ENCODE assay signal across 16 mouse cellular contexts in the genomic region with DNA sequence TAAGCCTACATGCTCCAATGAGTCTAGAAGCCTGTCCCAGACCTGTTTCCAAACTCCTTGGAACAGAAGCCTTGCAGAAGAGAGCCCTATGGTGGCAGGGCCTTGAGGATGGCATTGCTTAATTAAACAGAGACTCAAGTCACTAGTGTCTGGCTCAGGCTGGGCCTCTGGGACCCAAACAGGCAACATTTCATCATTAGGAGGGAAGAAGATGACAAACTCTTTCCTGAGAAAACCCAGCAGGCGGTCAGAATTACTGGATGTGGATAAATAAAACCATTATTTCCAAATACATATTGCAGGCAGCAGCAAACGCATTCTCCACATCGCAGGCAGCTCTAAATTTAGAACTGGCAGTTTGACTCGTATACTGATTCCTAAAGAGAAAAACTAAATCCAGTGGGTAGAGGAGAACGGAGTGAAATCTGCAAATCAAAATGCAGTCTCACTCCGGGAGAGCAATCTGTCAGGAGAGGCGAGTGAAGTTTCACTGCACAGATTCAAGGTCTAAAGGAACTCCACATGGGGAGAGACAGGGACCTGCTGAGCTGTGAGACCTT.
DNase-seq lines count a peak whose midpoint lies in the region; ATAC-seq lines count a peak whose summit lies in the region.
"Had no signal": no experiment of that assay in that cellular context is flagged by ENCODE, and none has a peak within 500 bp of the region (broad histone marks: within the 10 kb centered on the region; RNA-seq: fewer than 3 reads in every experiment).

No protein-coding gene starts in this region.

- no peak overlapping the region for H3K4me3 ChIP-seq in heart, embryonic 13.5 days
- H3K4me3 ChIP-seq in heart, embryonic 11.5 days (ENCODE audit: low read depth, low read length) = no peak overlapping the region
- no peak overlapping the region for H3K4me3 ChIP-seq in midbrain, embryonic 14.5 days (replicated peaks; ENCODE audit: low read depth, low read length)
- no peak overlapping the region for H3K4me3 ChIP-seq in midbrain, embryonic 11.5 days (ENCODE audit: low read depth, low read length)
- H3K4me3 ChIP-seq: embryonic facial prominence, embryonic 10.5 days; erythroblast, embryonic 14.5 days; liver, embryonic 13.5 days had no signal

- H3K9ac ChIP-seq in heart, embryonic 13.5 days = peak overlapping the region; percentile 33; the same call in 1 of the 2 replicates
- H3K9ac ChIP-seq in heart, embryonic 11.5 days (ENCODE audit: low read depth, low read length) = no peak overlapping the region
- H3K9ac ChIP-seq in midbrain, embryonic 14.5 days (replicated peaks; ENCODE audit: low read length) = no peak overlapping the region
- H3K9ac ChIP-seq in midbrain, embryonic 11.5 days (ENCODE audit: low read length) = no peak overlapping the region
- H3K9ac ChIP-seq: hindbrain, embryonic 14.5 days; liver, embryonic 13.5 days had no signal

- no peak overlapping the region for H3K27ac ChIP-seq in heart, embryonic 13.5 days (replicated peaks)
- H3K27ac ChIP-seq in heart, embryonic 11.5 days (ENCODE audit: low read depth, low read length) = no peak overlapping the region
- H3K27ac ChIP-seq in midbrain, embryonic 14.5 days (replicated peaks; ENCODE audit: low read depth, low read length) = 0 out of 2 replicates have a peak overlapping the region, but pooled peaks have one; percentile 32
- H3K27ac ChIP-seq in midbrain, embryonic 11.5 days (ENCODE audit: low read depth, low read length) = no peak overlapping the region
- H3K27ac ChIP-seq: embryonic facial prominence, embryonic 10.5 days; hindbrain, embryonic 14.5 days; liver, embryonic 13.5 days had no signal

- no peaks in the 10 kb centered on the region for H3K36me3 ChIP-seq in heart, embryonic 13.5 days
- no peaks in the 10 kb centered on the region for H3K36me3 ChIP-seq in heart, embryonic 11.5 days (ENCODE audit: control insufficient read depth, insufficient read depth, low read length)
- no peaks in the 10 kb centered on the region for H3K36me3 ChIP-seq in midbrain, embryonic 14.5 days (ENCODE audit: control insufficient read depth, insufficient read depth, low read length)
- H3K36me3 ChIP-seq in midbrain, embryonic 11.5 days (ENCODE audit: control insufficient read depth, insufficient read depth, low read length) = no peaks in the 10 kb centered on the region
- H3K36me3 ChIP-seq: embryonic facial prominence, embryonic 10.5 days; liver, embryonic 13.5 days had no signal

- no peaks in the 10 kb centered on the region for H3K27me3 ChIP-seq in heart, embryonic 13.5 days (replicated peaks)
- no peaks in the 10 kb centered on the region for H3K27me3 ChIP-seq in heart, embryonic 11.5 days (ENCODE audit: control insufficient read depth, insufficient read depth, low read length)
- H3K27me3 ChIP-seq in midbrain, embryonic 14.5 days (ENCODE audit: control insufficient read depth, insufficient read depth, low read length) = no peaks in the 10 kb centered on the region
- no peaks in the 10 kb centered on the region for H3K27me3 ChIP-seq in midbrain, embryonic 11.5 days (ENCODE audit: control insufficient read depth, insufficient read depth, low read length)
- H3K27me3 ChIP-seq: liver, embryonic 13.5 days had no signal

- peak; percentile 24 for DNase-seq in layer of hippocampus, adult 9-11 months
- DNase-seq in layer of hippocampus, adult 8-10 months (ENCODE audit: low spot score in 2 of 2) = no peak
- no peak for DNase-seq in midbrain, embryonic 14.5 days
- DNase-seq in midbrain, embryonic 11.5 days (ENCODE audit: low spot score, missing footprints) = no peak
- peak; percentile 49 for DNase-seq in telencephalon, adult 2 months (ENCODE audit: low read depth, low spot score)
- DNase-seq: cerebellum, adult 11 months; cerebellum, postnatal 25 days; kidney, adult 11 months; left cerebral cortex, postnatal 4 days; liver, embryonic 13.5 days; thymus, postnatal 36 days had no signal

- H3K9me3 ChIP-seq in heart, embryonic 13.5 days = no peaks in the 10 kb centered on the region
- H3K9me3 ChIP-seq in heart, embryonic 11.5 days (replicated peaks; ENCODE audit: control insufficient read depth, low read length) = no peaks in the 10 kb centered on the region
- H3K9me3 ChIP-seq in midbrain, embryonic 14.5 days (ENCODE audit: control insufficient read depth, low read length) = no peaks in the 10 kb centered on the region
- H3K9me3 ChIP-seq in midbrain, embryonic 11.5 days (ENCODE audit: control insufficient read depth, low read length) = no peaks in the 10 kb centered on the region
- H3K9me3 ChIP-seq: embryonic facial prominence, embryonic 10.5 days; liver, embryonic 13.5 days had no signal

- no peak for ATAC-seq in heart, embryonic 13.5 days (ENCODE audit: extremely low read depth, insufficient number of reproducible peaks, low FRiP score, low TSS enrichment)
- no peak for ATAC-seq in heart, embryonic 11.5 days (replicated peaks; ENCODE audit: insufficient number of reproducible peaks, low FRiP score, low TSS enrichment)
- ATAC-seq in midbrain, embryonic 14.5 days (ENCODE audit: low FRiP score, low TSS enrichment) = no peak
- ATAC-seq in midbrain, embryonic 11.5 days (ENCODE audit: low FRiP score) = no peak

- WGBS in heart, embryonic 13.5 days = 45% methylated on average over 7 of the region's 7 CpGs
- WGBS in heart, embryonic 11.5 days (ENCODE audit: insufficient replicate concordance) = 46% methylated on average over 7 of the region's 7 CpGs
- 72% methylated on average over 7 of the region's 7 CpGs for WGBS in midbrain, embryonic 14.5 days
- 83% methylated on average over 7 of the region's 7 CpGs for WGBS in midbrain, embryonic 11.5 days

- H3K4me1 ChIP-seq in heart, embryonic 13.5 days = peaks cover 20% of the 10 kb centered on the region
- H3K4me1 ChIP-seq in heart, embryonic 11.5 days (ENCODE audit: control insufficient read depth, insufficient read depth, low read length) = peaks cover 5% of the 10 kb centered on the region; the same call in 1 of the 2 replicates
- H3K4me1 ChIP-seq in midbrain, embryonic 14.5 days (ENCODE audit: control insufficient read depth, insufficient read depth, low read length) = 0 out of 2 replicates have a peak, but pooled peaks cover 3% of the 10 kb centered on the region
- no peaks in the 10 kb centered on the region for H3K4me1 ChIP-seq in midbrain, embryonic 11.5 days (ENCODE audit: control insufficient read depth, insufficient read depth, low read length)
- H3K4me1 ChIP-seq: liver, embryonic 13.5 days had no signal

- peak overlapping the region; percentile 25 for H3K4me2 ChIP-seq in heart, embryonic 13.5 days
- no peak overlapping the region for H3K4me2 ChIP-seq in heart, embryonic 11.5 days
- no peak overlapping the region for H3K4me2 ChIP-seq in midbrain, embryonic 14.5 days (ENCODE audit: low read length)
- no peak overlapping the region for H3K4me2 ChIP-seq in midbrain, embryonic 11.5 days
- H3K4me2 ChIP-seq: hindbrain, embryonic 14.5 days; liver, embryonic 13.5 days had no signal

Comparison
In these comparisons a context has a peak if more than half of its experiments do, and no peak if none do; other contexts are left out.
1. DNase-seq: peak in layer of hippocampus, adult 9-11 months (single experiment) and telencephalon, adult 2 months (single experiment); none in layer of hippocampus, adult 8-10 months (0 of 2), midbrain, embryonic 14.5 days (single experiment) and midbrain, embryonic 11.5 days (single experiment).